Mouse (Mus musculus) forebrain, embryonic 16.5 days (tissue): ENCODE data around the gene Trpv2. TPM values are rescaled to one million over a fixed set of nuclear protein-coding genes. Genes with fewer than 3 reads are reported as not detected.
A peak's percentile ranks its signal among the peaks of the same experiment; 100 is the strongest.

Experiments
- ATAC-seq: fragments of 200-750 bp; cut with Nextera tagmentation; 2 replicates; pipeline ENCODE4 v1.8.0; 2017; ENCODE audit warnings: mild to moderate bottlenecking, moderate library complexity
- H3K27ac ChIP-seq: fragments of 300-500 bp; sonication (generic); 2 replicates; pipeline ENCODE4 v1.5.1; 2014; ENCODE audit warnings: low read length, control low read depth
- H3K27me3 ChIP-seq: fragments of 300-500 bp; sonication (generic); replicated peaks from 2 replicates; pipeline ENCODE4 v1.6.1; 2014; ENCODE audit warnings: low read length; ENCODE audit not compliant: control insufficient read depth, insufficient read depth
- H3K36me3 ChIP-seq: fragments of 300-500 bp; sonication (generic); 2 replicates; pipeline ENCODE4 v1.6.1; 2014; ENCODE audit not compliant: control insufficient read depth, insufficient read depth
- H3K4me1 ChIP-seq: fragments of 300-500 bp; sonication (generic); replicated peaks from 2 replicates; pipeline ENCODE4 v1.6.1; 2014; ENCODE audit warnings: low read length; ENCODE audit not compliant: control insufficient read depth, insufficient read depth
- H3K4me2 ChIP-seq: fragments of 300-500 bp; sonication (generic); 2 replicates; pipeline ENCODE4 v1.6.1; 2014; ENCODE audit warnings: mild to moderate bottlenecking, low read length, control low read depth
- H3K4me3 ChIP-seq: fragments of 300-500 bp; sonication (generic); replicated peaks from 2 replicates; pipeline ENCODE4 v1.5.1; 2014; ENCODE audit warnings: mild to moderate bottlenecking, low read length, control low read depth
- H3K9ac ChIP-seq: fragments of 300-500 bp; sonication (generic); replicated peaks from 2 replicates; pipeline ENCODE4 v1.6.1; 2014; ENCODE audit warnings: low read depth, low read length, control low read depth
- H3K9me3 ChIP-seq: fragments of 300-500 bp; sonication (generic); 2 replicates; pipeline ENCODE4 v1.6.1; 2016; ENCODE audit warnings: low read length; ENCODE audit not compliant: control insufficient read depth
- WGBS: fragments of 180-500 bp; shearing (Covaris S2); extraction: QIAGEN DNeasy Blood & Tissue Kit; methylation state at CpG from one replicate; pipeline ENCODE4 v1.1.7; 2014; 5-methylcytosine and 5-hydroxymethylcytosine counted together
- polyA plus RNA-seq: library from polyadenylated mRNA; unstranded; fragments of >200 nt; fragmentation: Nextera tagmentation; extraction: Ambion mirVana; gene quantifications from 2 replicates; pipeline ENCODE4 v1.2.1, GENCODE M21; 2015

Gene Trpv2
- 19.1 and 27.2 TPM in 2 replicates for polyA plus RNA-seq

DNA sequence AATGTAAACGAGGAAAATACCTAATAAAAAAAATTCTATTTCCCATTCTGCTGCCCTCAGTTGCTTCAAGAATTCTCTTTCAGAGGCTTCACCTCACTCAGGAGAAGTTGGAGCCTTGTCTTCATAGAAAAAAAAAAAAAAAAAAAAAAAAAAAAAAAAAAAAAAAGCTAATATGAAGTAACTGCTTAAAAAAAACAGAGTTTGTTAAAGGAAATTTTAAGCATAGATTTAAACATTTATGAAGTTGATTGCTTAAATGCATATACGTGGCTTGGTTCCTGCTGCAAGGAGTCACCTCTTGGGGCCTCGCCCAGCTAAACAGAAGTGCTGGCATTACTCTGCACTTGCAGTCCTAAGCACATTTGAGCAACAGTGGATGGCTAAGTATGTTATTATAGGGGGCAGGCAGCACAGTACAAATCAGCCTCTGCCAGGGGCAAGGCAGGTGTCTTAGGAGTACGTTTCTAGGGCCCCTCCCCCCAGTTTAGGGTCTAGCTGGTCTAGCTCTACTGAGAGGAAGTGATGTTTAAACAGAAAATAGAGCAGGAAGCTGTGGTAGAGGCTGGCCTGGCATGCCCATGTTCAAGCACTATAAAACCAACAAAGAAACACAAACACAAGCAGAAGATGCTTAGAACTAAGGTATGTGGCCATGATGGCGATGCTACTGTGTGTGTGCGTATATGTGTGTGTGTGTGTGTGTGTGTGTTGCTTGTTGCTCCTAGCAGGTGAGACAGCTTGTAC, at the start of gene Trpv2:
Gene Trpv2, plus strand, starts transcription at position 528 of the 744 bp plus-strand sequence.
- 84% methylated on average over 6 of the region's 6 CpGs for WGBS
- no peaks in the 10 kb centered on the region for H3K9me3 ChIP-seq
- H3K36me3 ChIP-seq = no peaks in the 10 kb centered on the region
- H3K9ac ChIP-seq = peak within 1 kb of the TSS; percentile 68; the same call in 1 of the 2 replicates
- H3K4me2 ChIP-seq = peak within 1 kb of the TSS; percentile 94
- ATAC-seq = no peak
- no peak within 1 kb of the TSS for H3K27ac ChIP-seq
- H3K27me3 ChIP-seq = no peaks in the 10 kb centered on the region
- H3K4me3 ChIP-seq = peak within 1 kb of the TSS; percentile 58
- peaks cover 6% of the 10 kb centered on the region for H3K4me1 ChIP-seq

GRCm38 (mm10) chr11:62537089-62537488, 37.2 kb upstream of the Trpv2 start:
- WGBS = 72% methylated on average over 8 of the region's 8 CpGs
- H3K4me2 ChIP-seq = peak overlapping the region; percentile 82
- no peak overlapping the region; the same call in 1 of the 2 replicates for H3K9ac ChIP-seq
- no peaks in the 10 kb centered on the region for H3K9me3 ChIP-seq
- H3K27ac ChIP-seq = no peak overlapping the region
- H3K27me3 ChIP-seq = no peaks in the 10 kb centered on the region
- peaks cover 7% of the 10 kb centered on the region; the same call in 1 of the 2 replicates for H3K36me3 ChIP-seq
- H3K4me3 ChIP-seq = peak overlapping the region; percentile 23
- ATAC-seq = no peak
- H3K4me1 ChIP-seq = peaks cover 10% of the 10 kb centered on the region

- Histone ChIP-seq H3K27ac (no peak overlapping the region), H3K27me3 (no peaks in the 10 kb centered on the region)
- no peak for ATAC-seq
These were observed 36.7 kb upstream of the Trpv2 start for GRCm38 (mm10) chr11:62537590-62537989.

GRCm38 (mm10) chr11:62538321-62539088, 35.8 kb upstream of the Trpv2 start:
- peak overlapping the region; percentile 76 for H3K27ac ChIP-seq
- H3K36me3 ChIP-seq = 0 out of 2 replicates have a peak, but pooled peaks cover 2% of the 10 kb centered on the region
- peak overlapping the region; percentile 82 for H3K4me2 ChIP-seq
- no peaks in the 10 kb centered on the region for H3K27me3 ChIP-seq
- no peaks in the 10 kb centered on the region for H3K9me3 ChIP-seq
- H3K9ac ChIP-seq = peak overlapping the region; percentile 95
- under 1% methylated on average over 58 of the region's 73 CpGs for WGBS
- peaks cover 10% of the 10 kb centered on the region for H3K4me1 ChIP-seq
- peak overlapping the region; percentile 77 for H3K4me3 ChIP-seq
- ATAC-seq = peak; percentile 84

More at GRCm38 (mm10) chr11:62537590-62537989, 36.7 kb upstream of the Trpv2 start:
- Histone ChIP-seq H3K4me3 (peak overlapping the region; percentile 23), H3K4me1 (peaks cover 10% of the 10 kb centered on the region), H3K36me3 (0 out of 2 replicates have a peak, but pooled peaks cover 6% of the 10 kb centered on the region), H3K4me2 (peak overlapping the region; percentile 82), H3K9me3 (no peaks in the 10 kb centered on the region), H3K9ac (peak overlapping the region; percentile 2; the same call in 1 of the 2 replicates)
- 11% methylated on average over 7 of the region's 7 CpGs for WGBS

DNA sequence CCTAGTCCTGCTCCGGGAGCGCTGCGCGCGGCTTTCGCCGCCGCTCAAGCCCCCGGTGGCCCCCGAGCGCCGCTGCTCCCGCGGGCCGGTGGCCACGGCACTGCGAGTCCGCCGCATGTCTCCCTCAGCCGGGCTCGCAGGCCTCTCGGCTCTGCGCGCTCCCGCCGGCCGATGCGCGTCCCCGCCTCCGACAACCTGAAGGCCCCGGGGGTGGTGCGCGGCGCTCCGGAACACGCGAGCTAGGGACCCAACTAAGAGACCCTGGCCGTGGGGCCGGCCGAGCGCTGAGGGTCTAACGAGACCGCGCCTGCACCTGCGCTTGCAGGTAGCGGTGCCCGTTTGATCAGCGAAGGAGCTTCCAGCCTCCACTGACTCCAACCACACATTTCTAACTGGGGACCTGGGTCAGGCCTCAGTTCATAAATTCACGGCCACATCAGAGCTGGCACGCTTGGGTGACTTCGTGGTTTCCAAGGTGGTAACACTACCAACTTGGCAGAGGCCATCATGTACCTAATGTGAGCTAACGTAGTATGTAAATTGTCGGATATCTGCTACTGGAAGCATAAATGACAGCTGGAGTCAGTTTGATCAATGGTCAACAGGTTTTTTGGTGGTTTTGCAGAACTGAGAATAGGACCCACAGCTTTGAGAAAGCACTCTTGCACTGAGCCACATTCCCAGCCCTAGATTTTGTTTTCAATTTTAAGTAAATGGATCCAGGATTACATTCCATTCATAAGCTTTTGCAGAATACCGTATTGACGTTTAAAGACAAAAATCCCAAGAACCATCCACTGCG, 35.0 kb upstream of the Trpv2 start, which contains the start of gene Cenpv:
Gene Cenpv, minus strand, starts transcription at position 173 of the 802 bp plus-strand sequence.
- peak within 1 kb of the TSS; percentile 76 for H3K27ac ChIP-seq
- no peaks in the 10 kb centered on the region for H3K27me3 ChIP-seq
- WGBS = 5% methylated on average over 54 of the region's 57 CpGs
- ATAC-seq = peak; percentile 81
- no peaks in the 10 kb centered on the region for H3K9me3 ChIP-seq
- no peaks in the 10 kb centered on the region for H3K36me3 ChIP-seq
- peak within 1 kb of the TSS; percentile 82 for H3K4me2 ChIP-seq
- H3K4me3 ChIP-seq = peak within 1 kb of the TSS; percentile 77
- peaks cover 10% of the 10 kb centered on the region for H3K4me1 ChIP-seq
- H3K9ac ChIP-seq = peak within 1 kb of the TSS; percentile 95

GRCm38 (mm10) chr11:62540167-62540566, 34.1 kb upstream of the Trpv2 start:
- no peak for ATAC-seq
- H3K4me3 ChIP-seq = no peak overlapping the region
- no peaks in the 10 kb centered on the region for H3K9me3 ChIP-seq
- WGBS = 86% methylated on average over 7 of the region's 7 CpGs
- no peaks in the 10 kb centered on the region for H3K36me3 ChIP-seq
- peaks cover 10% of the 10 kb centered on the region for H3K4me1 ChIP-seq
- H3K27me3 ChIP-seq = no peaks in the 10 kb centered on the region
- H3K4me2 ChIP-seq = no peak overlapping the region
- no peak overlapping the region for H3K9ac ChIP-seq
- no peak overlapping the region for H3K27ac ChIP-seq

DNA sequence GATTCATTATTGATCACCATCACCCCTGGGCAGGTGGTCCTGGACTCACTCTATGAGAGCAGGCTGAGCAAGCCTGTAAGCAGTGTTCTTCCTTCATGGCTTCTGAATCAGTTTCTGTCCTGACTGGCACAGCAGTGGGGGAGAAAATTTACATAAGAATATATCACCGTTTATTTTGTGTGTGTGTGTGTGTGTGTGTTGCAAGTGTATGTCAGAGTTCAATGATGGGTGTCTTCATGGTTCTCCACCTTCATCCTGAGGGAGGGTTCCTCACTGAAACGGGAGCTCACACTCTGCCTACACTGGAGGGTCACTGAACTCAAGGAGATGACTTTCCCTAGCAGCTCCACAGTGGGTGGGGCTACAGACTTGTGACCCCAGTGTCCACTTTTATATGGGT, 33.3 kb upstream of the Trpv2 start:
- H3K9ac ChIP-seq = no peak overlapping the region
- H3K4me3 ChIP-seq = no peak overlapping the region
- no peaks in the 10 kb centered on the region for H3K36me3 ChIP-seq
- no peaks in the 10 kb centered on the region for H3K27me3 ChIP-seq
- H3K27ac ChIP-seq = no peak overlapping the region
- no peak overlapping the region for H3K4me2 ChIP-seq
- peaks cover 10% of the 10 kb centered on the region for H3K4me1 ChIP-seq
- 45% methylated on average over 2 of the region's 2 CpGs for WGBS
- no peak for ATAC-seq
- no peaks in the 10 kb centered on the region for H3K9me3 ChIP-seq

DNA sequence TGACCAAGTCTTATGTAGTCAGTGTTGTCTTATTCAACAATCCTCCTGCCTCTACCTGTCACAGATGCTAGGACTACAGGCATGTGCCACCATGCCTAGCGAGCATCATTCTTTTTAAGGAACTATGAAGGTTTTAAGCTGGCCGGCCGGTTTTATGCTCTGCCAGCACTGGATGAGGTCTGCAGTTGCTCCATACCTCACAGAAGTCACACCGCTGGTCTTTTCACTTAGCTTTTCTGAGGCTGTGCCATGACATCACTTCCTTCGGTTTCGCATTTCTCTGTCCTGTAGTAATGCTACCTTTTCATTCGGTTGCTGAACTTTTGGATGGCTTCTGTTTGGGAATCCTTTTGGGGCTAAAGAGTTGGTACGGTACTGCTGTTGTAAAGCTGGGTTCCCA, 32.7 kb upstream of the Trpv2 start:
- H3K4me3 ChIP-seq = no peak overlapping the region
- no peak for ATAC-seq
- no peaks in the 10 kb centered on the region for H3K27me3 ChIP-seq
- no peak overlapping the region for H3K9ac ChIP-seq
- 86% methylated on average over 8 of the region's 8 CpGs for WGBS
- H3K9me3 ChIP-seq = no peaks in the 10 kb centered on the region
- H3K4me2 ChIP-seq = no peak overlapping the region
- H3K27ac ChIP-seq = no peak overlapping the region
- H3K36me3 ChIP-seq = no peaks in the 10 kb centered on the region
- H3K4me1 ChIP-seq = peaks cover 8% of the 10 kb centered on the region
